Mouse (Mus musculus) bone marrow, adult 2 months (tissue): ENCODE data around the gene Fanca.

ENCODE experiments used
- CTCF ChIP-seq: fragments of 200-500 bp; IDR thresholded peaks from 2 replicates; pipeline ENCODE4 v1.5.1; 2011; ENCODE audit warnings: low read length, control low read depth; ENCODE audit not compliant: control insufficient read depth, insufficient read depth
- POLR2A ChIP-seq: fragments of 200-500 bp; IDR thresholded peaks from 2 replicates; pipeline ENCODE4 v1.6.1; 2011; ENCODE audit warnings: low read depth, mild to moderate bottlenecking, control low read depth, low read length, borderline replicate concordance; ENCODE audit not compliant: control insufficient read depth

DNA sequence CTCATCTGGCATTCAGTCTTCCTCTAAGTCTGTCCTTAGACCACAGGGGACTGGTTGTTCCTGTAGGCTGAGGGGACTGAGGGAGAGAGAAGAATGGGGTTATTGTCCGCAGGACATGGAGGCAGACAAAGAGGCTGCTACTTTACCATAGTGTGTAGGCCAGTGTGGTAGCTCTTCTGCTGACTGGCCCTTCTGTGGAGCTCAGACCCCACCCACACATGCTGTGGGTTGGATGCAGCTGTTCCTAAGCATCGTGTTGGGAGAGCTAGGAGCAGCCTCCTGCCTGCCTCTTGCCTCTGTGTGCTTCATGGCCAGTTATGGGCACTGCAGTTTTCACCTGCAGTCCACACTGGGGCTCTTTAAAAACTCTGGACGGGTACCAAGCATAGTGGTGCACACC, 61.3 kb downstream of the Fanca start:
- TF ChIP-seq CTCF = no peak
- no peak for TF ChIP-seq POLR2A
